Mouse (Mus musculus) layer of hippocampus, adult 9-10 months (tissue): ENCODE data around the gene Btbd19.

ENCODE experiments used
- DNase-seq: peaks from one replicate; pipeline ENCODE4 v3.0.0; 2022; ENCODE audit warnings: low spot score

Gene Btbd19

GRCm38 (mm10) chr4:117125348-117125909 is at the start of gene Btbd19:
Btbd19 (minus strand) TSS chr4:117125725.
- no peak for DNase-seq

GRCm38 (mm10) chr4:117169936-117170335 is 44.4 kb upstream of the Btbd19 start:
- no peak for DNase-seq

GRCm38 (mm10) chr4:117161183-117161582 is 35.7 kb upstream of the Btbd19 start:
- DNase-seq, result no peak

GRCm38 (mm10) chr4:117159666-117160065 is 34.1 kb upstream of the Btbd19 start:
- no peak for DNase-seq

DNA sequence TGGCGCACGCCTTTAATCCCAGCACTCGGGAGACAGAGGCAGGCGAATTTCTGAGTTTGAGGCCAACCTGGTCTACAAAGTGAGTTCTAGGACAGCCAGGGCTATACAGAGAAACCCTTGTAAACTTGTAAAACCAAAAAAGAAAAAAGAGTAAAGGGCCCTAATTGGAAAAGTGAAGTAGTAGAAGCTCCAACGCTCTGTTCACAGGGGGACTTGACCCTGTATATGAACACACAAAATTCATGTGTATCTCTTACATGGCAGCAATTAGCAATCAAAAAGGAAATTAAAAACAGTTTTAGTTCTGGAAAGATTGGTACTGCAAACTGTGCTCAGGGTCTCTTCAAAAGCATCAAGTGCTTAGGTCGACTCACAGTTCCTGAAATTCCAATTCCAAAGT is 30.8 kb upstream of the Btbd19 start:
- DNase-seq, result no peak

- no peak for DNase-seq
Measured at GRCm38 (mm10) chr4:117155792-117156355, 30.3 kb upstream of the Btbd19 start, which contains the start of gene Rps8. Rps8 (minus strand) TSS chr4:117156243.

DNA sequence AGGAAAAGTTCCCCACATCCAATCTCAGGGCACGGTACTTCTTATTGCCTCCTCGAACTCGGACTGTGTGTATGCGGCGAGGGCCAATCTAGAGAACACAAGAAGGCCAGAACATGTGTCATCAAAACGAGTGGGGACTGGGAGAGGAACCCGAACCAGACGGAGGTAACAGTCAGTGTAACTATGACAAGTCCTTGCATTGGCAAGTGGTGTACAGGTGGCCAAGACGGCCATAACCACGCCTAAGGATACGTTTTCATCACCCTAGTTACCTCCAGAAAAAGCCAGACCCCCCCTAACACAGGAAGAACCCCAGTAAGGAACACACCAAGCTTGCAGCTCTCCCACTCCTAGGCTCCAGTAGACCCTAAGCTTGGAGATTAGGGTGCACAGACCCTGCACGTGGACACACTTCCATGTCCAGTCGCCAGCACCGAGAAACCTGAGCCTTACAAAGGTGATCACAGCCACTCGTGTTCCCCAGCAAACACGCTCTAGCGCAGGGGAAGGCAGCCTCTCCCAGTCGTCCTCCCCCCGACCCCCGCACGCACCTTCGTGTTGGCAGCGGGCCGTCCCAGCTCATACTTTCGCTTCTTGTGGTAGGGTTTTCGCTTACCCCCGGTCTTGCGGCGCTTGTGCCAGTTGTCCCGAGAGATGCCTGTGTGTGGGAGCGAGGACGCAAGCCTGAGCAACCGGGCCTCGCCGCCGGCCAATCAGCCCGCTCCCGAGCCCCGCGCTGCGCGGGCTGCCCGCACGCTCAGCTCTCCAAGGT is 29.7 kb upstream of the Btbd19 start:
- DNase-seq, result no peak

- no peak for DNase-seq
Measured at GRCm38 (mm10) chr4:117152714-117153113, 27.2 kb upstream of the Btbd19 start.

DNA sequence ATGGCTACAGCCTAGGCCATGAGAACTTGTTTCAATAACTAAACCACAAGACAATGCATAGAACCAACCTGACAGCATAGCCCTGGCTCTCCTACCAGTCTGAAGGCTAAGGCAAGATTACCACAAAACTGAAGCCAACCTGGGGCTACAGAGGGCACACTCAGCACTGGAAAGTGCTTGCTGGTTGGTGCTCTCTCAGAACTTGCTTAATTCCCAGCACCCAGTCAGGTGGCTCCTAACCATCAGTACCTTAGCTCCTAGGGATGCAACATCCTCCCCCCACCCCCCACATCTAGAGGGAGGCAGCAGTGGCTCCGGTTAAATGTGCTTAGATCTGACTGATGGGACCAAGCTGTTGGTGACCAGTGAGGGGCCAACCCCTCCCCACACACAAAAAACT is 25.9 kb upstream of the Btbd19 start:
- DNase-seq, result no peak

- no peak for DNase-seq
Measured at GRCm38 (mm10) chr4:117150212-117150733, 24.7 kb upstream of the Btbd19 start.

DNA sequence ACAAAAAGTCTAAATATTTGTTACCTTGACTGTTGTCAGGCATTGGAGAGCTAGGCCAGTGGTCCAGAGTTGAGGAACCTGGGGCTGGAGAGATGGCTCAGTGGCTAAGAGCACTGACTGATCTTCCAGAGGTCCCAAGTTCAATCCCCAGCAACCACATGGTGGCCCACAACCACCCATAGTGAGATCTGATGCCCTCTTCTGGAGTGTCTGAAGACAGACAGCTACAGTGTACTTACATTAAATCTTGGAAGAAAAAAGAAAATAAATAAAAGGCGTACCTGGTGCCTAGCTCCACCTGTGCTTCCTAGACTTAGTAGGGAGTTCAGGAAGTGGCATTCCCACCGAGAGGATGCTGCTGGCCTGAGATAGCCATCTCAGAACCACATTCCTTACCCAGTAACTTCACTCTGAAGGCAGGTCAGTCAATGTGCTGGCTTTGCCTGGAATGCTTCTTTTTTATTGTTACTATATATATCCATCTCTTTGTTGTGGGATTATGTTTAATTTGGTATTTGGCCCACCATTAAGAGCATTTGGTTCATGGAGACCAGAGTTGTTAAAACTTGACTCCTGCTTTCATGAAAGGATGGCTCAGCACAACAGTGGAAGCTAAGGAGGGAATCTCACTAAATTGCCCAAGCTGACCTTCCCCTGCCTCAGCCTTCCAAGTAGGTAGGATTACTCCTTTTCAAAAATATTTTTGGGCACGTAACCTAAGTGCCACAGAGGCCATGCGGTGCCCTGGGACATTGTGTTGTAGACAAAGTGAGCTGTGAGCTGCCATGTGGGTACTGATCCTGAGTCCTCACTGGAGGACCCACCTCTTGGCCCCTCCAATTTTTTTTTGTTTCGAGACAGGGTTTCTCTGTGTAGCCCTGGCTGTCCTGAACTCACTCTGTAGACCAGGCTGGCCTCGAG is 24.0 kb upstream of the Btbd19 start:
- no peak for DNase-seq

- DNase-seq, result no peak
Measured at GRCm38 (mm10) chr4:117148815-117149214, 23.3 kb upstream of the Btbd19 start.

- DNase-seq, result no peak
Measured at GRCm38 (mm10) chr4:117148047-117148713, 22.7 kb upstream of the Btbd19 start.

DNA sequence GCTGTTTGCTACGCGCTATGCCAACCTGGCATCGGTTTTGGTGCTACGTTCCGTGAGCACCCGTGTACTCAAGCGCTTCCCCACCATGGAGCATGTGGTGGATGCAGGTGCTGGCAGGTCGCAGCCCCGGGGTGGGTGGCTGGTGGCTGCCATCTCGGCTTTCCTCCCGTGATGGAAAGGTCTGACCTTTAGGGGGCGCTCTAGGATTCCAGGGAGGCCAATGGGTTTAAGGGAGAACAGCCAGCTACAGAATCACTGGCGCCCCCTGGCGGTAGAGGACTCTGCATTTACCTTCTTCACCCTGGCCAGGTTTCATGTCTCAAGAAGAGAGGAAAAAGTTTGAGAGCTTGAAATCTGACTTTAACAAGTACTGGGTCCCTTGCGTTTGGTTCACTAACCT is 20.7 kb upstream of the Btbd19 start:
- DNase-seq, result no peak

DNA sequence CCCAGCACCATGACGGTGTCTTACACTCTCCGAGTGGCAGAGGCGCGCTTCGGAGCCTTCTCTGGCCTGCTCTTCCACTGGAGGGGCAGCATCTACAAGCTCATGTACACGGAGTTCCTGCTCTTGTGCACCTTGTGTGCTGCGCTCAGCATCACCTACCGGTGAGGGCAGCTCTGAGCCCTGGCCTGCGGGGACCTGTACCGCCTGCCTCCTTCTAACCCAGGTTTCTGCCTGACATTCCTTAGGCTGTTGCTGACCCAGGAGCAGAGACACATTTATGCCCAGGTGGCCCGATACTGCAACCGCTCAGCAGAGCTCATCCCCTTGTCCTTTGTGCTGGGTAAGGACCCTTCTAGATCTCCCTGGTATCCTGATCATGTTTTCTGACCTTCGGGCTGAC is 19.7 kb upstream of the Btbd19 start:
- DNase-seq, result no peak

DNA sequence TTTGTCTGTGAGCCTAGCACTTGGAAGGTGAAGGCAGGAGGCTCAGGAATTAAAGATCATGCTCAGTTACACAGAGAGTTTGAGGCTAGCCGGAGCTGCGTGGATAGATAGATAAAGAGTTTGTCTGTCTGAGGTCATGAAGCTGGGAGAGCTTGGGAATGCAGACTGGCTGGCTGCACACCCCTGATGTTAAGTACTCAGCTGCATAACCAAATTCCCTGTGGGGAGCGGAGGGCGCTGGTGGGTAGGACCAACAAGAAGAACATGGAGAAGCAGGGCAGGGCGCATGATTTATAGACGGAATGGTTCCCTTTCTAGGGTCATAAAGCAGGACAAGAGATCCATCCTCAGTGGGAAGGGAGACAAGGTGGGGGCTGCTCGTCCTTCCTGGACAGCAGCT is 17.5 kb upstream of the Btbd19 start:
- no peak for DNase-seq

DNA sequence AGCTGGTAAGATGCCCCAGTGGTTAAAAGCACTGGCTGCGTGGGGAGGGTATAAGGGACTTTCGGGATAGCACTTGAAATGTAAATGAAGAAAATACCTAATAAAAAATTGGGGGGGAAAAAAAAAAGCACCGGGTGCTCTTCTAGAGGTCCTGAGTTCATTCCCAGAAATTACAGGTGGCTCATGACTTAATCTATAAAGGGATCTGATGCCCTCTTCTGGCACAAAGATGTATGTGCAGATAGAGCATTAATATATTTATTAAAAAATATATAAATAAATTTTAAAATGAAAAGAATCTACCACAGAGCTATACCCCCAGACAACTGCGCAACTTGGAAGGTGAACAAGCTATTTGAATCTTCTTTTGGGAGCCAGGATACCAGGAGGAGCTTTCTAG is 15.1 kb upstream of the Btbd19 start:
- no peak for DNase-seq

- no peak for DNase-seq
Measured at GRCm38 (mm10) chr4:117139217-117139612, 13.7 kb upstream of the Btbd19 start.

- no peak for DNase-seq
Measured at GRCm38 (mm10) chr4:117138295-117139216, 13.0 kb upstream of the Btbd19 start.

- no peak for DNase-seq
Measured at GRCm38 (mm10) chr4:117136034-117136433, 10.5 kb upstream of the Btbd19 start.

DNA sequence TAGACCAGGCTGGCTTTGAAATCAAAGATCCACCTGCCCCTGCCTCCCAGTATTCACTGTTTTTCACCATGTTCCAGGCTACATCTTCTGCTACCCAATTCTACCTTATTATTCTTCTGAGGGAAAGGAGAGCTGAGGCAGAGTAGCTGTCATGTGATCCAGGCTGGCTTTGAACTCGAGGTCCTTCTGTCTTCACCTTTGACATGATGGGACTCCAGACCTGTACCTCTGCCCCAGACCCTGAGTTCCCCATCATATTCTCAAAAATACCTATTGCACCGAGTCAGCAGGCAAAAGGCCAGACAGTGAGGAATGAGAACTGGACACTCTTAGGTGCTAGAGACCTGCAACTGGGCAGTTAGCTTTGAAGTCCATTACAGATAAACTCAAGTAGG is 9.1 kb upstream of the Btbd19 start:
- no peak for DNase-seq
